10 mouse cellular contexts compared by ENCODE assay signal in genomic region chr17:4806051-4806450, GRCm38 (mm10).
DNase-seq lines count a peak whose midpoint lies in the region; ATAC-seq lines count a peak whose summit lies in the region.
"Had no signal": no experiment of that assay in that cellular context is flagged by ENCODE, and none has a peak within 500 bp of the region (broad histone marks: within the 10 kb centered on the region; RNA-seq: fewer than 3 reads in every experiment).

No protein-coding gene starts in this region.

- no peaks in the 10 kb centered on the region for H3K4me1 ChIP-seq in heart, embryonic 11.5 days (ENCODE audit: control insufficient read depth, insufficient read depth, low read length)
- peaks cover 8% of the 10 kb centered on the region; the same call in 1 of the 2 replicates for H3K4me1 ChIP-seq in limb, embryonic 10.5 days
- H3K4me1 ChIP-seq: hindbrain, embryonic 10.5 days had no signal

- H3K4me3 ChIP-seq in heart, embryonic 11.5 days (ENCODE audit: low read depth, low read length): no peak overlapping the region
- no peak overlapping the region for H3K4me3 ChIP-seq in limb, embryonic 10.5 days
- H3K4me3 ChIP-seq: hindbrain, embryonic 10.5 days had no signal

- 49% methylated on average over 5 of the region's 5 CpGs for WGBS in heart, embryonic 11.5 days (ENCODE audit: insufficient replicate concordance)
- 55% methylated on average over 5 of the region's 5 CpGs for WGBS in limb, embryonic 10.5 days

- DNase-seq in heart, adult 11 months: peak; percentile 93
- peak; percentile 10 to 78 for DNase-seq in urinary bladder, postnatal 36 days (ENCODE audit: low spot score in 2 of 2)
- no peak for DNase-seq in urinary bladder, postnatal 10 days (ENCODE audit: low spot score)
- peak; percentile 28 for DNase-seq in limb, embryonic 10.5 days (ENCODE audit: low spot score)
- peak; percentile 75 for DNase-seq in testis, postnatal 14 days (ENCODE audit: low spot score)
- no peak for DNase-seq in thymus, postnatal 4 days
- no peak for DNase-seq in layer of hippocampus, adult 9-10 months (ENCODE audit: low spot score)

- no peak overlapping the region for H3K4me2 ChIP-seq in heart, embryonic 11.5 days

- H3K9ac ChIP-seq in heart, embryonic 11.5 days (ENCODE audit: low read depth, low read length): no peak overlapping the region

- no peaks in the 10 kb centered on the region for H3K36me3 ChIP-seq in heart, embryonic 11.5 days (ENCODE audit: control insufficient read depth, insufficient read depth, low read length)
- no peaks in the 10 kb centered on the region for H3K36me3 ChIP-seq in limb, embryonic 10.5 days
- H3K36me3 ChIP-seq: hindbrain, embryonic 10.5 days had no signal

- no peak overlapping the region for H3K27ac ChIP-seq in heart, embryonic 11.5 days (ENCODE audit: low read depth, low read length)
- H3K27ac ChIP-seq in limb, embryonic 10.5 days: no peak overlapping the region
- H3K27ac ChIP-seq: hindbrain, embryonic 10.5 days had no signal

- no peaks in the 10 kb centered on the region for H3K27me3 ChIP-seq in heart, embryonic 11.5 days (ENCODE audit: control insufficient read depth, insufficient read depth, low read length)
- H3K27me3 ChIP-seq in limb, embryonic 10.5 days (ENCODE audit: low read depth, poor library complexity, severe bottlenecking): no peaks in the 10 kb centered on the region

- no peak for ATAC-seq in heart, embryonic 11.5 days (replicated peaks; ENCODE audit: insufficient number of reproducible peaks, low FRiP score, low TSS enrichment)
- ATAC-seq: forebrain, embryonic 16.5 days had no signal

- no peaks in the 10 kb centered on the region for H3K9me3 ChIP-seq in heart, embryonic 11.5 days (replicated peaks; ENCODE audit: control insufficient read depth, low read length)
- H3K9me3 ChIP-seq in limb, embryonic 10.5 days (replicated peaks): no peaks in the 10 kb centered on the region
- H3K9me3 ChIP-seq: hindbrain, embryonic 10.5 days had no signal

Comparison
In these comparisons a context has a peak if more than half of its experiments do, and no peak if none do; other contexts are left out.
1. DNase-seq: peak in heart, adult 11 months (single experiment), urinary bladder, postnatal 36 days (2 of 2), limb, embryonic 10.5 days (single experiment) and testis, postnatal 14 days (single experiment); none in urinary bladder, postnatal 10 days (single experiment), thymus, postnatal 4 days (single experiment) and layer of hippocampus, adult 9-10 months (single experiment).